Mouse (Mus musculus) embryonic stem cell, embryonic (primary cell): Measurements from ENCODE around the gene Ssr1.

Experiments
- CTCF ChIA-PET, 4 experiments: fragments of 300-600 bp in 2 of 4; fragments of 350-600 bp in 2 of 4; sonication (Branson Sonifier 250); formaldehyde crosslinking; loops; one replicate each; lab custom pipeline; 2022; ENCODE audit warnings: inconsistent platforms in 2 of 4; lab: Charles Lee
- POLR2A ChIA-PET, 4 experiments: fragments of 300-600 bp in 2 of 4; fragments of 350-600 bp in 2 of 4; sonication (Branson Sonifier 250); formaldehyde crosslinking; loops; one replicate each; lab custom pipeline; 2022; ENCODE audit warnings: antibody characterized with exemption in 4 of 4, inconsistent platforms in 1 of 4; lab: Charles Lee

Gene Ssr1

GRCm38 (mm10) chr13:37920727-37921126 lies 73.3 kb downstream of the Ssr1 start:
- POLR2A ChIA-PET = interaction anchor here in 2 of 4 experiments (0.5 to 1.6 kb wide), 7 partner anchors 9 to 236 kb away, joined by 3 to 10 read pairs (median 3); no protein-coding TSS in a partner anchor
- CTCF ChIA-PET = no interaction called here

GRCm38 (mm10) chr13:37919711-37920277 lies 74.2 kb downstream of the Ssr1 start:
- POLR2A ChIA-PET = interaction anchor here in 3 of 4 experiments (0.8 to 1.6 kb wide), 7 partner anchors 8 to 70 kb away, joined by 3 to 10 read pairs (median 3); no protein-coding TSS in a partner anchor

GRCm38 (mm10) chr13:37918336-37919261 lies 75.4 kb downstream of the Ssr1 start:
- ChIA-PET CTCF (interaction anchor here in 2 of 4 experiments (0.6 to 0.9 kb wide), 4 partner anchors 17 to 230 kb away, joined by 3 to 6 read pairs (median 3); no protein-coding TSS in a partner anchor), POLR2A (interaction anchor here in 1 of 4 experiments (0.6 to 1.4 kb wide), 3 partner anchors 12 to 132 kb away, joined by 3 read pairs; no protein-coding TSS in a partner anchor)

More at GRCm38 (mm10) chr13:37919711-37920277, 74.2 kb downstream of the Ssr1 start:
- CTCF ChIA-PET = no interaction called here
